ENCODE assay signal across 9 mouse cellular contexts in the genomic region with DNA sequence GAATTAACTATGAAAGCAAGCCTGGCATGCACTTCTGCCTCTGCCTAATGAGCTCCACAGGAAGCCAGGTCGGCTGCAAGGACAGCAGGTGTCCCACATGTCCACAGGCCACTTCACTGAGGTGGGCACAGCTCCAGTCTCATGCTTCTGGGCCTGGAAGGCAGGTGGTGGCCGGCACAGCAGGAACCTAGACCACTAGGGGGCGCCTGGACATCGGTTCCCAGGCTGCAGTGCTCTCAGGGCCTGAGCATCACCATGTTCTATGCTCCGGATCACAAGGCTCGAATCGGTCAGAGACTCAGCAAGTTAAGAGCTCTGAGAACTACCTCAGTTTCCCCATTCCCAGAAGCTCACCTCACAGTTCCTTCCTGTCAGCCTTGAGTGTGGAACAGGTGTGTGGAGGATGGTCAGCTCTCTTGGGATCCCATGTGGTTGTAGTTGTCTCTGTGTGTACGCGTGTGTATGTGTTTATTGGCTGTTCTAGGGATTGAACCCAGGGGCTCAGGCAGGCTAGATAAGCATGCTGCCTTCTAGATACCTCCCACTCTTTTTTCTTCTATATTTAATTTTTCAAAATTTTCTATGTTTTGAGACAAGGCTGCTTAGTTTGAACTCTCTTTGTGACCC.
DNase-seq lines count a peak whose midpoint lies in the region; ATAC-seq and TF ChIP-seq lines count a peak whose summit lies in the region.
"Had no signal": no experiment of that assay in that cellular context is flagged by ENCODE, and none has a peak within 500 bp of the region (broad histone marks: within the 10 kb centered on the region; RNA-seq: fewer than 3 reads in every experiment).

No protein-coding gene starts in this region.

- no peak for TF ChIP-seq POLR2A in bone marrow macrophage, adult 2 months (IDR thresholded peaks at IDR 0.05; ENCODE audit: borderline replicate concordance, low read depth, low read length)
- TF ChIP-seq POLR2A in testis, adult 2 months (IDR thresholded peaks at IDR 0.05; ENCODE audit: control insufficient read depth, low read depth, low read length), result no peak

- H3K36me3 ChIP-seq in heart, embryonic 15.5 days, result no peaks in the 10 kb centered on the region
- H3K36me3 ChIP-seq in liver, embryonic 13.5 days, result no peaks in the 10 kb centered on the region
- H3K36me3 ChIP-seq in neural tube, embryonic 13.5 days, result no peaks in the 10 kb centered on the region
- no peaks in the 10 kb centered on the region for H3K36me3 ChIP-seq in testis, adult 2 months (ENCODE audit: control insufficient read depth, insufficient read depth, low read length)
- H3K36me3 ChIP-seq: embryonic facial prominence, embryonic 15.5 days had no signal

- H3K4me1 ChIP-seq in bone marrow macrophage, adult 2 months (ENCODE audit: control insufficient read depth, insufficient read depth, low read length), result no peaks in the 10 kb centered on the region
- no peaks in the 10 kb centered on the region for H3K4me1 ChIP-seq in heart, embryonic 15.5 days (replicated peaks)
- H3K4me1 ChIP-seq in liver, embryonic 13.5 days (replicated peaks), result no peaks in the 10 kb centered on the region
- 0 out of 2 replicates have a peak, but pooled peaks cover 4% of the 10 kb centered on the region for H3K4me1 ChIP-seq in neural tube, embryonic 13.5 days (replicated peaks)
- no peaks in the 10 kb centered on the region for H3K4me1 ChIP-seq in testis, adult 2 months (ENCODE audit: control insufficient read depth, insufficient read depth, low read length)
- H3K4me1 ChIP-seq: embryonic facial prominence, embryonic 15.5 days had no signal

- H3K9ac ChIP-seq in heart, embryonic 15.5 days, result no peak overlapping the region
- no peak overlapping the region for H3K9ac ChIP-seq in liver, embryonic 13.5 days
- H3K9ac ChIP-seq in neural tube, embryonic 13.5 days, result no peak overlapping the region
- H3K9ac ChIP-seq: embryonic facial prominence, embryonic 15.5 days had no signal

- H3K27me3 ChIP-seq in heart, embryonic 15.5 days, result no peaks in the 10 kb centered on the region; the same call in 1 of the 2 replicates
- no peaks in the 10 kb centered on the region for H3K27me3 ChIP-seq in liver, embryonic 13.5 days
- H3K27me3 ChIP-seq in neural tube, embryonic 13.5 days, result no peaks in the 10 kb centered on the region
- no peaks in the 10 kb centered on the region for H3K27me3 ChIP-seq in testis, adult 2 months (ENCODE audit: control insufficient read depth, insufficient read depth, low read length)
- H3K27me3 ChIP-seq: embryonic facial prominence, embryonic 15.5 days had no signal

- peak; percentile 64 for ATAC-seq in erythroblast, adult 5-6 weeks (replicated peaks; ENCODE audit: low FRiP score, poor library complexity, severe bottlenecking)
- peak; percentile 58; the same call in 1 of the 2 replicates for ATAC-seq in heart, embryonic 15.5 days (replicated peaks; ENCODE audit: insufficient number of reproducible peaks, insufficient read depth, low FRiP score, low read depth)
- no peak for ATAC-seq in liver, embryonic 13.5 days (ENCODE audit: low read depth)
- peak; percentile 94 for ATAC-seq in neural tube, embryonic 13.5 days (ENCODE audit: low read depth)

- H3K9me3 ChIP-seq in heart, embryonic 15.5 days (replicated peaks), result no peaks in the 10 kb centered on the region
- H3K9me3 ChIP-seq in liver, embryonic 13.5 days (replicated peaks), result no peaks in the 10 kb centered on the region
- H3K9me3 ChIP-seq in neural tube, embryonic 13.5 days, result no peaks in the 10 kb centered on the region
- H3K9me3 ChIP-seq: embryonic facial prominence, embryonic 15.5 days had no signal

- TF ChIP-seq CTCF in bone marrow macrophage, adult 2 months (IDR thresholded peaks at IDR 0.05; ENCODE audit: low read depth, low read length), result peak; percentile 91
- peak; percentile 91 for TF ChIP-seq CTCF in testis, adult 2 months (IDR thresholded peaks at IDR 0.05; ENCODE audit: control insufficient read depth, insufficient read depth, insufficient replicate concordance, low read depth, low read length)

- H3K4me2 ChIP-seq in heart, embryonic 15.5 days, result no peak overlapping the region
- H3K4me2 ChIP-seq in liver, embryonic 13.5 days, result no peak overlapping the region
- H3K4me2 ChIP-seq in neural tube, embryonic 13.5 days, result no peak overlapping the region
- H3K4me2 ChIP-seq: embryonic facial prominence, embryonic 15.5 days had no signal

- H3K4me3 ChIP-seq in bone marrow macrophage, adult 2 months (ENCODE audit: insufficient read depth, low read length), result no peak overlapping the region
- H3K4me3 ChIP-seq in heart, embryonic 15.5 days, result no peak overlapping the region
- no peak overlapping the region for H3K4me3 ChIP-seq in liver, embryonic 13.5 days (replicated peaks)
- no peak overlapping the region for H3K4me3 ChIP-seq in neural tube, embryonic 13.5 days
- no peak overlapping the region for H3K4me3 ChIP-seq in testis, adult 2 months (ENCODE audit: control insufficient read depth, low read depth, low read length)
- H3K4me3 ChIP-seq: embryonic facial prominence, embryonic 15.5 days had no signal

- peak; percentile 39 for DNase-seq in CD4-positive helper T cell, adult 2 months (ENCODE audit: low read depth, low spot score)
- peak; percentile 74 for DNase-seq in kidney, postnatal 14 days
- peak; percentile 14 for DNase-seq in liver, embryonic 13.5 days

- H3K27ac ChIP-seq in bone marrow macrophage, adult 2 months (ENCODE audit: insufficient read depth, low read depth, low read length), result no peak overlapping the region
- no peak overlapping the region for H3K27ac ChIP-seq in heart, embryonic 15.5 days
- no peak overlapping the region for H3K27ac ChIP-seq in liver, embryonic 13.5 days
- no peak overlapping the region for H3K27ac ChIP-seq in neural tube, embryonic 13.5 days (replicated peaks)
- H3K27ac ChIP-seq in testis, adult 2 months (ENCODE audit: control insufficient read depth, insufficient read depth, low read depth, low read length), result no peak overlapping the region
- H3K27ac ChIP-seq: embryonic facial prominence, embryonic 15.5 days had no signal

- 35% methylated on average over 9 of the region's 9 CpGs for WGBS in heart, embryonic 15.5 days
- 29% methylated on average over 9 of the region's 9 CpGs for WGBS in liver, embryonic 13.5 days (ENCODE audit: insufficient replicate concordance)
- 29% methylated on average over 9 of the region's 9 CpGs for WGBS in neural tube, embryonic 13.5 days

Comparison
In these comparisons a context has a peak if more than half of its experiments do, and no peak if none do; other contexts are left out.
1. DNase-seq: peak in every context shown above with its lines; median percentile 74 in kidney, postnatal 14 days; 39 in CD4-positive helper T cell, adult 2 months; 14 in liver, embryonic 13.5 days.